Mouse (Mus musculus) myocyte (in vitro differentiated cells): ENCODE results near the gene Slc22a12.

Experiments used
- CEBPB ChIP-seq: IDR thresholded peaks from 2 replicates; pipeline ENCODE4 v1.6.1; 2011; ENCODE audit warnings: mild to moderate bottlenecking, moderate library complexity; ENCODE audit not compliant: poor library complexity, insufficient read depth, severe bottlenecking
- E2F4 ChIP-seq: IDR thresholded peaks from one replicate; pipeline ENCODE4 v1.6.1; 2011; ENCODE audit warnings: mild to moderate bottlenecking, control low read depth, moderate library complexity; ENCODE audit not compliant: insufficient read depth
- MAX ChIP-seq: IDR thresholded peaks from one replicate; pipeline ENCODE4 v1.6.1; 2011; ENCODE audit warnings: low read depth, mild to moderate bottlenecking, control low read depth
- MYOD1 ChIP-seq, 3 experiments: IDR thresholded peaks; one replicate each; pipeline ENCODE4 v1.6.1; 2011; ENCODE audit warnings: control low read depth in 2 of 3, low read depth in 2 of 3, mild to moderate bottlenecking in 2 of 3, moderate library complexity in 1 of 3; ENCODE audit not compliant: insufficient read length in 2 of 3, control insufficient read depth in 1 of 3
- MYOG ChIP-seq, 3 experiments: IDR thresholded peaks; one replicate each; pipeline ENCODE4 v1.6.1; 2011; ENCODE audit warnings: control low read depth in 2 of 3, low read depth in 2 of 3, mild to moderate bottlenecking in 2 of 3; ENCODE audit not compliant: insufficient read length in 2 of 3, control insufficient read depth in 1 of 3, insufficient read depth in 1 of 3
- POLR2A ChIP-seq: IDR thresholded peaks from one replicate; pipeline ENCODE4 v1.6.1; 2011; ENCODE audit warnings: low read depth, mild to moderate bottlenecking, control low read depth, moderate library complexity; ENCODE audit not compliant: insufficient read length
- POLR2AphosphoS2 ChIP-seq: IDR thresholded peaks from one replicate; pipeline ENCODE4 v1.6.1; 2011; ENCODE audit warnings: low read depth, control low read depth; ENCODE audit not compliant: insufficient read length
- REST ChIP-seq: IDR thresholded peaks from one replicate; pipeline ENCODE4 v1.6.1; 2011; ENCODE audit warnings: mild to moderate bottlenecking, control low read depth, moderate library complexity; ENCODE audit not compliant: insufficient read depth, insufficient read length
- SRF ChIP-seq: IDR thresholded peaks from one replicate; pipeline ENCODE4 v1.6.1; 2011; ENCODE audit warnings: low read depth; ENCODE audit not compliant: control insufficient read depth, insufficient read length
- TCF12 ChIP-seq: IDR thresholded peaks from one replicate; pipeline ENCODE4 v1.6.1; 2011; ENCODE audit warnings: mild to moderate bottlenecking, control low read depth; ENCODE audit not compliant: poor library complexity, insufficient read depth, severe bottlenecking
- TCF3 ChIP-seq: IDR thresholded peaks from one replicate; pipeline ENCODE4 v1.6.1; 2011; ENCODE audit warnings: low read depth, control low read depth; ENCODE audit not compliant: insufficient read length
- USF1 ChIP-seq: IDR thresholded peaks from one replicate; pipeline ENCODE4 v1.6.1; 2011; ENCODE audit warnings: low read depth, mild to moderate bottlenecking, control low read depth, moderate library complexity

- no peak for TF ChIP-seq POLR2A
- TF ChIP-seq MAX: no peak
- no peak for TF ChIP-seq MYOD1 (IDR thresholded peaks at IDR 0.05; ENCODE audit: control insufficient read depth in 1 of 3, insufficient read length in 2 of 3, low read depth in 2 of 3)
- TF ChIP-seq POLR2AphosphoS2: no peak
- no peak for TF ChIP-seq REST
- TF ChIP-seq E2F4: no peak
- TF ChIP-seq TCF12: no peak
- TF ChIP-seq MYOG (IDR thresholded peaks at IDR 0.05; ENCODE audit: control insufficient read depth in 1 of 3, insufficient read depth in 1 of 3, insufficient read length in 2 of 3, low read depth in 2 of 3): no peak
- TF ChIP-seq USF1: no peak
- no peak for TF ChIP-seq CEBPB
- TF ChIP-seq SRF: no peak
- TF ChIP-seq TCF3: no peak
Observed at GRCm38 (mm10) chr19:6566450-6566849, 23.6 kb upstream of the Slc22a12 start.
